Mouse (Mus musculus): ENCODE data around the gene Ugt8a. TPM values are rescaled to one million over a fixed set of nuclear protein-coding genes. Genes with fewer than 3 reads are reported as not detected.
A peak's percentile ranks its signal among the peaks of the same experiment; 100 is the strongest.

Ugt8a gene
- polyA plus RNA-seq, 1 experiment from 2014 or later: 6.9 TPM

GRCm38 (mm10) chr3:125884423-125884822 is 54.0 kb downstream of the Ugt8a start:
- H3K27ac ChIP-seq (ENCODE audit: low read depth, low read length): no peak overlapping the region
- H3K9ac ChIP-seq (replicated peaks; ENCODE audit: low read depth, low read length): no peak overlapping the region
- no peaks in the 10 kb centered on the region for H3K4me1 ChIP-seq (ENCODE audit: control insufficient read depth, insufficient read depth, low read length)
- no peaks in the 10 kb centered on the region for H3K36me3 ChIP-seq (ENCODE audit: control insufficient read depth, insufficient read depth, low read length)
- H3K9me3 ChIP-seq (ENCODE audit: control insufficient read depth, low read length): no peaks in the 10 kb centered on the region
- H3K27me3 ChIP-seq (ENCODE audit: control insufficient read depth, insufficient read depth, low read length): no peaks in the 10 kb centered on the region
- 80% methylated on average over 2 of the region's 2 CpGs for whole genome bisulfite sequencing
- ATAC-seq (ENCODE audit: low read depth): no peak
- no peak overlapping the region for H3K4me3 ChIP-seq (ENCODE audit: low read depth, low read length)
- H3K4me2 ChIP-seq (ENCODE audit: low read depth, low read length): no peak overlapping the region

GRCm38 (mm10) chr3:125883009-125883408 is 55.4 kb downstream of the Ugt8a start:
- Histone ChIP-seq H3K9me3 (ENCODE audit: control insufficient read depth, low read length) (no peaks in the 10 kb centered on the region), H3K27me3 (ENCODE audit: control insufficient read depth, insufficient read depth, low read length) (no peaks in the 10 kb centered on the region), H3K4me3 (ENCODE audit: low read depth, low read length) (no peak overlapping the region), H3K9ac (replicated peaks; ENCODE audit: low read depth, low read length) (no peak overlapping the region), H3K27ac (ENCODE audit: low read depth, low read length) (no peak overlapping the region), H3K4me2 (ENCODE audit: low read depth, low read length) (no peak overlapping the region), H3K4me1 (ENCODE audit: control insufficient read depth, insufficient read depth, low read length) (no peaks in the 10 kb centered on the region), H3K36me3 (ENCODE audit: control insufficient read depth, insufficient read depth, low read length) (no peaks in the 10 kb centered on the region)
- no peak for ATAC-seq (ENCODE audit: low read depth)

GRCm38 (mm10) chr3:125881835-125882234 is 56.6 kb downstream of the Ugt8a start:
- no peak overlapping the region for H3K27ac ChIP-seq (ENCODE audit: low read depth, low read length)
- H3K4me2 ChIP-seq (ENCODE audit: low read depth, low read length): no peak overlapping the region
- no peak overlapping the region for H3K9ac ChIP-seq (replicated peaks; ENCODE audit: low read depth, low read length)
- peak; percentile 49; the same call in 1 of the 2 replicates for ATAC-seq (ENCODE audit: low read depth)
- H3K9me3 ChIP-seq (ENCODE audit: control insufficient read depth, low read length): no peaks in the 10 kb centered on the region
- H3K4me1 ChIP-seq (ENCODE audit: control insufficient read depth, insufficient read depth, low read length): no peaks in the 10 kb centered on the region
- H3K27me3 ChIP-seq (ENCODE audit: control insufficient read depth, insufficient read depth, low read length): no peaks in the 10 kb centered on the region
- H3K36me3 ChIP-seq (ENCODE audit: control insufficient read depth, insufficient read depth, low read length): no peaks in the 10 kb centered on the region
- no peak overlapping the region for H3K4me3 ChIP-seq (ENCODE audit: low read depth, low read length)

- Histone ChIP-seq H3K27ac (ENCODE audit: low read depth, low read length) (no peak overlapping the region), H3K27me3 (ENCODE audit: control insufficient read depth, insufficient read depth, low read length) (no peaks in the 10 kb centered on the region), H3K4me1 (ENCODE audit: control insufficient read depth, insufficient read depth, low read length) (no peaks in the 10 kb centered on the region), H3K9me3 (ENCODE audit: control insufficient read depth, low read length) (no peaks in the 10 kb centered on the region), H3K9ac (replicated peaks; ENCODE audit: low read depth, low read length) (no peak overlapping the region), H3K36me3 (ENCODE audit: control insufficient read depth, insufficient read depth, low read length) (no peaks in the 10 kb centered on the region), H3K4me3 (ENCODE audit: low read depth, low read length) (no peak overlapping the region), H3K4me2 (ENCODE audit: low read depth, low read length) (no peak overlapping the region)
- ATAC-seq (ENCODE audit: low read depth): no peak
- 85% methylated on average over 4 of the region's 4 CpGs for WGBS
Observed at GRCm38 (mm10) chr3:125874371-125874770, 64.0 kb downstream of the Ugt8a start.

- ATAC-seq (ENCODE audit: low read depth): no peak
Observed at GRCm38 (mm10) chr3:125869873-125870272, 68.5 kb downstream of the Ugt8a start.

GRCm38 (mm10) chr3:125861601-125862000 is 76.8 kb downstream of the Ugt8a start:
- ATAC-seq (ENCODE audit: low read depth): no peak
- no peaks in the 10 kb centered on the region for H3K36me3 ChIP-seq (ENCODE audit: control insufficient read depth, insufficient read depth, low read length)
- no peak overlapping the region for H3K27ac ChIP-seq (ENCODE audit: low read depth, low read length)
- H3K9ac ChIP-seq (replicated peaks; ENCODE audit: low read depth, low read length): no peak overlapping the region
- no peak overlapping the region for H3K4me2 ChIP-seq (ENCODE audit: low read depth, low read length)
- WGBS: 71% methylated on average over 3 of the region's 3 CpGs
- H3K27me3 ChIP-seq (ENCODE audit: control insufficient read depth, insufficient read depth, low read length): no peaks in the 10 kb centered on the region
- H3K4me3 ChIP-seq (ENCODE audit: low read depth, low read length): no peak overlapping the region
- no peaks in the 10 kb centered on the region for H3K9me3 ChIP-seq (ENCODE audit: control insufficient read depth, low read length)
- H3K4me1 ChIP-seq (ENCODE audit: control insufficient read depth, insufficient read depth, low read length): no peaks in the 10 kb centered on the region

More at GRCm38 (mm10) chr3:125869873-125870272, 68.5 kb downstream of the Ugt8a start:
- Histone ChIP-seq H3K27ac (ENCODE audit: low read depth, low read length) (no peak overlapping the region), H3K27me3 (ENCODE audit: control insufficient read depth, insufficient read depth, low read length) (no peaks in the 10 kb centered on the region), H3K4me1 (ENCODE audit: control insufficient read depth, insufficient read depth, low read length) (no peaks in the 10 kb centered on the region), H3K4me3 (ENCODE audit: low read depth, low read length) (no peak overlapping the region), H3K9ac (replicated peaks; ENCODE audit: low read depth, low read length) (no peak overlapping the region), H3K36me3 (ENCODE audit: control insufficient read depth, insufficient read depth, low read length) (no peaks in the 10 kb centered on the region), H3K4me2 (ENCODE audit: low read depth, low read length) (no peak overlapping the region), H3K9me3 (ENCODE audit: control insufficient read depth, low read length) (no peaks in the 10 kb centered on the region)
- WGBS: 98% methylated on average over 4 of the region's 4 CpGs

GRCm38 (mm10) chr3:125849163-125849872 is 89.1 kb downstream of the Ugt8a start:
- no peak overlapping the region for H3K27ac ChIP-seq (ENCODE audit: low read depth, low read length)
- no peak overlapping the region for H3K4me2 ChIP-seq (ENCODE audit: low read depth, low read length)
- WGBS: 27% methylated on average over 6 of the region's 6 CpGs
- peak; percentile 49; the same call in 1 of the 2 replicates for ATAC-seq (ENCODE audit: low read depth)
- no peaks in the 10 kb centered on the region for H3K9me3 ChIP-seq (ENCODE audit: control insufficient read depth, low read length)
- H3K4me3 ChIP-seq (ENCODE audit: low read depth, low read length): no peak overlapping the region
- H3K36me3 ChIP-seq (ENCODE audit: control insufficient read depth, insufficient read depth, low read length): no peaks in the 10 kb centered on the region
- no peaks in the 10 kb centered on the region for H3K4me1 ChIP-seq (ENCODE audit: control insufficient read depth, insufficient read depth, low read length)
- no peak overlapping the region for H3K9ac ChIP-seq (replicated peaks; ENCODE audit: low read depth, low read length)
- H3K27me3 ChIP-seq (ENCODE audit: control insufficient read depth, insufficient read depth, low read length): no peaks in the 10 kb centered on the region

- H3K27me3 ChIP-seq (ENCODE audit: control insufficient read depth, insufficient read depth, low read length): no peaks in the 10 kb centered on the region
- 81% methylated on average over 4 of the region's 4 CpGs for WGBS
- no peaks in the 10 kb centered on the region for H3K36me3 ChIP-seq (ENCODE audit: control insufficient read depth, insufficient read depth, low read length)
- H3K9me3 ChIP-seq (ENCODE audit: control insufficient read depth, low read length): no peaks in the 10 kb centered on the region
- no peak for ATAC-seq (ENCODE audit: low read depth)
- no peaks in the 10 kb centered on the region for H3K4me1 ChIP-seq (ENCODE audit: control insufficient read depth, insufficient read depth, low read length)
- no peak overlapping the region for H3K4me3 ChIP-seq (ENCODE audit: low read depth, low read length)
- no peak overlapping the region for H3K9ac ChIP-seq (replicated peaks; ENCODE audit: low read depth, low read length)
- H3K4me2 ChIP-seq (ENCODE audit: low read depth, low read length): no peak overlapping the region
- no peak overlapping the region for H3K27ac ChIP-seq (ENCODE audit: low read depth, low read length)
Observed at GRCm38 (mm10) chr3:125828051-125828450, 110.4 kb downstream of the Ugt8a start.

- ATAC-seq (ENCODE audit: low read depth): peak; percentile 71
Observed at GRCm38 (mm10) chr3:125827256-125827655, 111.2 kb downstream of the Ugt8a start.

More at GRCm38 (mm10) chr3:125827256-125827655, 111.2 kb downstream of the Ugt8a start:
- Histone ChIP-seq H3K27ac (ENCODE audit: low read depth, low read length) (no peak overlapping the region), H3K9ac (replicated peaks; ENCODE audit: low read depth, low read length) (no peak overlapping the region), H3K36me3 (ENCODE audit: control insufficient read depth, insufficient read depth, low read length) (no peaks in the 10 kb centered on the region), H3K4me3 (ENCODE audit: low read depth, low read length) (no peak overlapping the region), H3K9me3 (ENCODE audit: control insufficient read depth, low read length) (no peaks in the 10 kb centered on the region), H3K27me3 (ENCODE audit: control insufficient read depth, insufficient read depth, low read length) (no peaks in the 10 kb centered on the region), H3K4me1 (ENCODE audit: control insufficient read depth, insufficient read depth, low read length) (no peaks in the 10 kb centered on the region), H3K4me2 (ENCODE audit: low read depth, low read length) (no peak overlapping the region)
- 83% methylated on average over 4 of the region's 4 CpGs for WGBS
